9 mouse cellular contexts compared by ENCODE assay signal in genomic region chr16:5012036-5013005, GRCm38 (mm10). TPM values are rescaled to one million over a fixed set of nuclear protein-coding genes. Genes with fewer than 3 reads are reported as not detected.
DNase-seq lines count a peak whose midpoint lies in the region; ATAC-seq and TF ChIP-seq lines count a peak whose summit lies in the region.
"Had no signal": no experiment of that assay in that cellular context is flagged by ENCODE, and none has a peak within 500 bp of the region (broad histone marks: within the 10 kb centered on the region; RNA-seq: fewer than 3 reads in every experiment).

No protein-coding gene starts in this region.

- H3K4me2 ChIP-seq in heart, embryonic 14.5 days (ENCODE audit: low read length): peak overlapping the region; percentile 93
- H3K4me2 ChIP-seq in forebrain, embryonic 12.5 days: peak overlapping the region; percentile 79
- H3K4me2 ChIP-seq in myocyte (ENCODE audit: low read depth): peak overlapping the region; percentile 97

- WGBS in heart, embryonic 14.5 days: 51% methylated on average over 13 of the region's 13 CpGs
- 50% methylated on average over 13 of the region's 13 CpGs for WGBS in bone marrow, adult 2 months
- 51% methylated on average over 13 of the region's 13 CpGs for WGBS in forebrain, embryonic 12.5 days

- H3K27me3 ChIP-seq in heart, embryonic 14.5 days (ENCODE audit: control insufficient read depth, insufficient read depth, low read length): no peaks in the 10 kb centered on the region
- H3K27me3 ChIP-seq in forebrain, embryonic 12.5 days: no peaks in the 10 kb centered on the region
- H3K27me3 ChIP-seq in myocyte (ENCODE audit: control insufficient read depth, insufficient read depth, insufficient read length): no peaks in the 10 kb centered on the region

- H3K36me3 ChIP-seq in heart, embryonic 14.5 days (ENCODE audit: control insufficient read depth, insufficient read depth, low read length): peaks cover 32% of the 10 kb centered on the region
- H3K36me3 ChIP-seq in forebrain, embryonic 12.5 days (replicated peaks): peaks cover 35% of the 10 kb centered on the region
- peaks cover 10% of the 10 kb centered on the region for H3K36me3 ChIP-seq in myocyte (ENCODE audit: control insufficient read depth, insufficient read depth)

- H3K4me3 ChIP-seq in heart, embryonic 14.5 days (ENCODE audit: control insufficient read depth in 1 of 2, insufficient read depth in 1 of 2, low read depth in 1 of 2, low read length in 2 of 2): peak overlapping the region; percentile 68 to 73; a peak in 3 of 4 replicates
- peak overlapping the region; percentile 97 for H3K4me3 ChIP-seq in bone marrow, adult 2 months (replicated peaks; ENCODE audit: control insufficient read depth, low read depth, low read length)
- H3K4me3 ChIP-seq in forebrain, embryonic 12.5 days (replicated peaks): peak overlapping the region; percentile 73
- peak overlapping the region; percentile 32 for H3K4me3 ChIP-seq in myocyte

- TF ChIP-seq POLR2A in bone marrow, adult 2 months (IDR thresholded peaks at IDR 0.05; ENCODE audit: borderline replicate concordance, control insufficient read depth, low read depth, low read length): no peak
- TF ChIP-seq POLR2A in myocyte (IDR thresholded peaks at IDR 0.05; ENCODE audit: insufficient read length, low read depth): no peak

- peaks cover 5 to 12% of the 10 kb centered on the region in 2 experiments for H3K4me1 ChIP-seq in heart, embryonic 14.5 days (ENCODE audit: control insufficient read depth in 2 of 2, insufficient read depth in 2 of 2, low read length in 2 of 2)
- H3K4me1 ChIP-seq in bone marrow, adult 2 months (ENCODE audit: control insufficient read depth, insufficient read depth, low read length): peaks cover 5% of the 10 kb centered on the region
- peaks cover 12% of the 10 kb centered on the region for H3K4me1 ChIP-seq in forebrain, embryonic 12.5 days

- intact Hi-C loops in heart, postnatal 36 days (cut with DNase I): no loop called here

- H3K9me3 ChIP-seq in heart, embryonic 14.5 days (ENCODE audit: control insufficient read depth, low read length): no peaks in the 10 kb centered on the region
- H3K9me3 ChIP-seq in forebrain, embryonic 12.5 days: no peaks in the 10 kb centered on the region

- H3K79me2 ChIP-seq in myocyte (ENCODE audit: control insufficient read depth, insufficient read depth): no peaks in the 10 kb centered on the region

- ATAC-seq in heart, embryonic 14.5 days (ENCODE audit: insufficient number of reproducible peaks, insufficient read depth, low FRiP score, low read depth): no peak
- no peak for ATAC-seq in forebrain, embryonic 12.5 days (ENCODE audit: low FRiP score)

- peak overlapping the region; percentile 78 for H3K9ac ChIP-seq in heart, embryonic 14.5 days (ENCODE audit: low read length)
- peak overlapping the region; percentile 71 for H3K9ac ChIP-seq in forebrain, embryonic 12.5 days

- H3ac ChIP-seq in myocyte (ENCODE audit: control insufficient read depth, insufficient read length): peak overlapping the region; percentile 16

- DNase-seq in heart, postnatal 36 days: no peak
- peak; percentile 66 for DNase-seq in kidney, postnatal 14 days
- no peak for DNase-seq in gastrocnemius, adult 18-20 months (ENCODE audit: low spot score)
- no peak for DNase-seq in left cerebral cortex, adult 9 months (ENCODE audit: low spot score in 2 of 2)

- H3K27ac ChIP-seq in heart, embryonic 14.5 days (replicated peaks in 1 of 2; ENCODE audit: control insufficient read depth in 1 of 2, insufficient read depth in 1 of 2, low read depth in 2 of 2, low read length in 2 of 2): peak overlapping the region in 1 of 2 experiments; percentile 20; a peak in 2 of 4 replicates
- peak overlapping the region; percentile 73 for H3K27ac ChIP-seq in bone marrow, adult 2 months (ENCODE audit: control insufficient read depth, insufficient read depth, low read depth, low read length, poor library complexity)
- H3K27ac ChIP-seq in forebrain, embryonic 12.5 days: peak overlapping the region; percentile 76

- TF ChIP-seq CTCF in bone marrow, adult 2 months (IDR thresholded peaks at IDR 0.05; ENCODE audit: control insufficient read depth, insufficient read depth, low read length): no peak

TF ChIP-seq in myocyte, 11 proteins besides CTCF, POLR2A, EP300 and RAD21:
- TF ChIP-seq MYOG (IDR thresholded peaks at IDR 0.05; ENCODE audit: control insufficient read depth in 1 of 3, insufficient read depth in 1 of 3, insufficient read length in 2 of 3, low read depth in 2 of 3) (no peak), TCF12 (IDR thresholded peaks at IDR 0.05; ENCODE audit: insufficient read depth, poor library complexity, severe bottlenecking) (no peak), REST (IDR thresholded peaks at IDR 0.05; ENCODE audit: insufficient read depth, insufficient read length) (no peak), CEBPB (IDR thresholded peaks at IDR 0.05; ENCODE audit: insufficient read depth, poor library complexity, severe bottlenecking) (no peak), E2F4 (IDR thresholded peaks at IDR 0.05; ENCODE audit: insufficient read depth) (no peak), MAX (IDR thresholded peaks at IDR 0.05; ENCODE audit: low read depth) (no peak), TCF3 (IDR thresholded peaks at IDR 0.05; ENCODE audit: insufficient read length, low read depth) (no peak), MYOD1 (IDR thresholded peaks at IDR 0.05; ENCODE audit: control insufficient read depth in 1 of 3, insufficient read length in 2 of 3, low read depth in 2 of 3) (no peak), USF1 (IDR thresholded peaks at IDR 0.05; ENCODE audit: low read depth) (no peak), POLR2AphosphoS2 (IDR thresholded peaks at IDR 0.05; ENCODE audit: insufficient read length, low read depth) (no peak), SRF (IDR thresholded peaks at IDR 0.05; ENCODE audit: control insufficient read depth, insufficient read length, low read depth) (no peak)
TF ChIP-seq in myocyte: peak in this region for 0.

RNA-seq across cellular contexts. Expression of gene Rogdi, which starts 1.0 kb away (rescaled TPM):
- polyA plus RNA-seq in heart, embryonic 14.5 days (2014; fragmentation: Nextera tagmentation; extraction: Ambion mirVana): 58.9 and 59.6 TPM in 2 replicates
- total RNA-seq in heart, postnatal 36 days (2021): 10 to 100 TPM; 16.2 to 19.7 TPM
- 53.7 and 156 TPM in 2 replicates for polyA plus RNA-seq in bone marrow, adult 2 months (2011; ENCODE audit: insufficient read depth, insufficient read length, low replicate concordance, missing spikeins)
- polyA plus RNA-seq in forebrain, embryonic 12.5 days (2016; fragmentation: Nextera tagmentation; extraction: Ambion mirVana): 80.2 and 83.5 TPM in 2 replicates
- polyA plus RNA-seq in myocyte (2012; fragmentation: generic; extraction: Trizol): 50.5 TPM
- 1 to 10 TPM; 4.9 to 5.7 TPM for total RNA-seq in gastrocnemius, adult 18-20 months (2021)

RNA-seq across cellular contexts. Expression of gene Smim22, which starts 5.2 kb away (rescaled TPM):
- 3.3 and 4.2 TPM in 2 replicates for polyA plus RNA-seq in heart, embryonic 14.5 days (2014; fragmentation: Nextera tagmentation; extraction: Ambion mirVana)
- not detected for total RNA-seq in heart, postnatal 36 days (2021)
- not detected in 2 replicates for polyA plus RNA-seq in bone marrow, adult 2 months (2011; ENCODE audit: insufficient read depth, insufficient read length, low replicate concordance, missing spikeins)
- polyA plus RNA-seq in forebrain, embryonic 12.5 days (2016; fragmentation: Nextera tagmentation; extraction: Ambion mirVana): 1.8 and 2.4 TPM in 2 replicates
- polyA plus RNA-seq in myocyte (2012; fragmentation: generic; extraction: Trizol): 8.5 TPM
- not detected for total RNA-seq in gastrocnemius, adult 18-20 months (2021)
- total RNA-seq: neutrophil, adult 5-6 weeks had no signal

RNA-seq across cellular contexts. Expression of gene Sept12, which starts 14.7 kb away (rescaled TPM):
- not detected in 2 replicates for polyA plus RNA-seq in heart, embryonic 14.5 days (2014; fragmentation: Nextera tagmentation; extraction: Ambion mirVana)
- not detected for total RNA-seq in heart, postnatal 36 days (2021)
- polyA plus RNA-seq in bone marrow, adult 2 months (2011; ENCODE audit: insufficient read depth, insufficient read length, low replicate concordance, missing spikeins): not detected in 2 replicates
- not detected in 2 replicates for polyA plus RNA-seq in forebrain, embryonic 12.5 days (2016; fragmentation: Nextera tagmentation; extraction: Ambion mirVana)
- polyA plus RNA-seq in myocyte (2012; fragmentation: generic; extraction: Trizol): 0.04 TPM
- total RNA-seq in gastrocnemius, adult 18-20 months (2021): not detected
- total RNA-seq: neutrophil, adult 5-6 weeks had no signal

RNA-seq across cellular contexts. Expression of gene Glyr1, which starts 37.3 kb away (rescaled TPM):
- 59.7 and 68.3 TPM in 2 replicates for polyA plus RNA-seq in heart, embryonic 14.5 days (2014; fragmentation: Nextera tagmentation; extraction: Ambion mirVana)
- 10 to 100 TPM; 43.8 to 46.0 TPM for total RNA-seq in heart, postnatal 36 days (2021)
- 31.6 and 51.1 TPM in 2 replicates for polyA plus RNA-seq in bone marrow, adult 2 months (2011; ENCODE audit: insufficient read depth, insufficient read length, low replicate concordance, missing spikeins)
- 216 and 238 TPM in 2 replicates for polyA plus RNA-seq in forebrain, embryonic 12.5 days (2016; fragmentation: Nextera tagmentation; extraction: Ambion mirVana)
- polyA plus RNA-seq in myocyte (2012; fragmentation: generic; extraction: Trizol): 37.0 TPM
- total RNA-seq in gastrocnemius, adult 18-20 months (2021): 10 to 100 TPM; 28.9 to 32.3 TPM

RNA-seq across cellular contexts. Expression of gene Ubn1, which starts 37.5 kb away (rescaled TPM):
- 17.1 and 17.4 TPM in 2 replicates for polyA plus RNA-seq in heart, embryonic 14.5 days (2014; fragmentation: Nextera tagmentation; extraction: Ambion mirVana)
- 10 to 100 TPM; 26.4 to 28.5 TPM for total RNA-seq in heart, postnatal 36 days (2021)
- polyA plus RNA-seq in bone marrow, adult 2 months (2011; ENCODE audit: insufficient read depth, insufficient read length, low replicate concordance, missing spikeins): 29.4 and 33.7 TPM in 2 replicates
- polyA plus RNA-seq in forebrain, embryonic 12.5 days (2016; fragmentation: Nextera tagmentation; extraction: Ambion mirVana): 23.8 and 24.8 TPM in 2 replicates
- 12.9 TPM for polyA plus RNA-seq in myocyte (2012; fragmentation: generic; extraction: Trizol)
- 10 to 100 TPM; 19.5 to 23.9 TPM for total RNA-seq in gastrocnemius, adult 18-20 months (2021)

Comparison
In these comparisons a context has a peak if more than half of its experiments do, and no peak if none do; other contexts are left out.
1. H3K4me3 ChIP-seq: peak in every context shown above with its lines; median percentile 97 in bone marrow, adult 2 months; 73 in forebrain, embryonic 12.5 days; 70 in heart, embryonic 14.5 days; 32 in myocyte.